Mouse (Mus musculus) hindbrain, embryonic 12.5 days (tissue): ENCODE measurements around the gene Ccdc47. TPM values are rescaled to one million over a fixed set of nuclear protein-coding genes. Genes with fewer than 3 reads are reported as not detected.
A peak's percentile ranks its signal among the peaks of the same experiment; 100 is the strongest.

Source experiments
- ATAC-seq: fragments of 200-750 bp; cut with Nextera tagmentation; 2 replicates; pipeline ENCODE4 v1.8.0; 2017; ENCODE audit warnings: moderate TSS enrichment; ENCODE audit not compliant: low FRiP score
- H3K27ac ChIP-seq: fragments of 300-500 bp; sonication (generic); 2 replicates; pipeline ENCODE4 v1.5.1; 2016; ENCODE audit warnings: mild to moderate bottlenecking
- H3K27me3 ChIP-seq: fragments of 300-500 bp; sonication (generic); 2 replicates; pipeline ENCODE4 v1.6.1; 2016; ENCODE audit warnings: mild to moderate bottlenecking
- H3K36me3 ChIP-seq: fragments of 300-500 bp; sonication (generic); 2 replicates; pipeline ENCODE4 v1.6.1; 2016; ENCODE audit warnings: mild to moderate bottlenecking
- H3K4me1 ChIP-seq: fragments of 300-500 bp; sonication (generic); 2 replicates; pipeline ENCODE4 v1.6.1; 2016
- H3K4me2 ChIP-seq: fragments of 300-500 bp; sonication (generic); replicated peaks from 2 replicates; pipeline ENCODE4 v1.6.1; 2016; ENCODE audit warnings: mild to moderate bottlenecking
- H3K4me3 ChIP-seq: fragments of 300-500 bp; sonication (generic); 2 replicates; pipeline ENCODE4 v1.5.1; 2016; ENCODE audit warnings: mild to moderate bottlenecking
- H3K9ac ChIP-seq: fragments of 300-500 bp; sonication (generic); 2 replicates; pipeline ENCODE4 v1.6.1; 2016; ENCODE audit warnings: mild to moderate bottlenecking, moderate library complexity
- H3K9me3 ChIP-seq: fragments of 300-500 bp; sonication (generic); replicated peaks from 2 replicates; pipeline ENCODE4 v1.6.1; 2016; ENCODE audit warnings: mild to moderate bottlenecking
- WGBS: fragments of 180-500 bp; shearing (Covaris S2); methylation state at CpG from one replicate; pipeline ENCODE4 v1.1.7; 2016; 5-methylcytosine and 5-hydroxymethylcytosine counted together
- polyA plus RNA-seq: library from polyadenylated mRNA; unstranded; fragments of >200 nt; fragmentation: Nextera tagmentation; extraction: Ambion mirVana; gene quantifications from 2 replicates; pipeline ENCODE4 v1.2.1, GENCODE M21; 2016

Ccdc47 gene
- polyA plus RNA-seq, 1 experiment from 2014 or later, result 96.3 TPM

DNA sequence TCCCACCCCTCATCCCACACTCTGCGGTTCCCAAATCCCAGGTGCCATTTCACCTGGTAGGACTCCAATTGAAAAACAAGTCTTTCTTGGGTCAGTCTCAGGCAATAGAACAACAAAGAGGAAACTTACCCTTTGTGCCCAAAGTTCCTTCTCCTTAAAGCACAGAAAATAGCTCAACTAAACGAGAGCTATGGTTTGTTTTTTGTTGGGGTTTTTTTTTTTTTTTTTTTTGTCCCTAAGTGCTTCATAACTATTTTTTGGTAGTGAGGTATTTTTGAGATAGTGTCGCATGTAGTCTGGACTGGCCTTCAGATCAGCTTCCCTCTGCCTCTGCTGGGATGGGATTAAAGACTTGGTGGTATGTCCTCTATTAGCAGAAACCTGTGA, 22.0 kb downstream of the Ccdc47 start:
- peak overlapping the region; percentile 78 for H3K9ac ChIP-seq
- WGBS, result 36% methylated on average over 3 of the region's 3 CpGs
- H3K9me3 ChIP-seq, result no peaks in the 10 kb centered on the region

DNA sequence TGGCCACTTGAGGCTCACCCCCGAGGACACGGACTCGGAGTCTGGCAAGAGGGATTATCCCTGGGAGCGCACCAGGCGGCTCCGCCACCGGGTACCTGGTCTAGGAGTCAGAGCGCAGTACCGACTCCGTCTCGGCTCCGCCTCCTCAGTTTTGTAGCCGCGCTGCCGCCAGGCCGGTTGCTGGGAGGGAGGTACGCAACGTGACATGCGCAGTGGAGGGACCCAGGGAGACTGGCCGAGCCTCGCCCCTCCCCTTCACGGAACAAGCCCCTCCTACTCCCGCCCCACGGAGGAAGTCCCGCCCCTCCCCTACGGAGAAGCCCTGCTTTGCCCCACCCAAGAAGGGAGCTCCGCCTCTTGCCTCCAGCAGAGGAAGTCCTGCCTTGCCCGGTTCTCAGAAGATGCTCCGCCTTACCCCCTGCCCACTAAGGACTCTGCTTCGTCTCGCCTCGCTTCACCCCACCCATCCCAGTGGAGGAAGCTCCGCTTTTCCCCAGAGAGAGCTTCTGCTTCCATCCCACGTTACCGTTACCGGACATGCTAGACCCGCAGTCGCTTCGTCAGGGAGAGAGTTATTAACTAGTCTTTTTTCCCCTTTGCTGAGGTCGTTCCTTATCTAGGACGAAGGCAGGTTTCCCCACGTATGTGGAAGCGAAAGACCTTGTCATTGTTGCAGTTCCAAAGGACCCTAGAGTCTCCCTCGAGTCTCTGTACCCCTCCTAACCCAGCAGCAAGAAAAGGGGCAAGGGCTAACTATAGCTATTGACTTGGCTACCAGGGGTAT, 22.6 kb downstream of the Ccdc47 start:
- Histone ChIP-seq H3K27me3 (no peaks in the 10 kb centered on the region), H3K36me3 (peaks cover 21% of the 10 kb centered on the region), H3K9ac (peak overlapping the region; percentile 78), H3K27ac (peak overlapping the region; percentile 89), H3K9me3 (no peaks in the 10 kb centered on the region), H3K4me1 (peaks cover 8% of the 10 kb centered on the region; the same call in 1 of the 2 replicates), H3K4me3 (peak overlapping the region; percentile 55), H3K4me2 (peak overlapping the region; percentile 58)
- 2% methylated on average over 41 of the region's 44 CpGs for WGBS
- peak; percentile 97 for ATAC-seq

More for the DNA sequence above, 22.0 kb downstream of the Ccdc47 start:
- Histone ChIP-seq H3K27me3 (no peaks in the 10 kb centered on the region), H3K27ac (peak overlapping the region; percentile 89), H3K4me1 (peaks cover 8% of the 10 kb centered on the region; the same call in 1 of the 2 replicates), H3K36me3 (peaks cover 21% of the 10 kb centered on the region), H3K4me2 (peak overlapping the region; percentile 58), H3K4me3 (peak overlapping the region; percentile 55)
- no peak for ATAC-seq

DNA sequence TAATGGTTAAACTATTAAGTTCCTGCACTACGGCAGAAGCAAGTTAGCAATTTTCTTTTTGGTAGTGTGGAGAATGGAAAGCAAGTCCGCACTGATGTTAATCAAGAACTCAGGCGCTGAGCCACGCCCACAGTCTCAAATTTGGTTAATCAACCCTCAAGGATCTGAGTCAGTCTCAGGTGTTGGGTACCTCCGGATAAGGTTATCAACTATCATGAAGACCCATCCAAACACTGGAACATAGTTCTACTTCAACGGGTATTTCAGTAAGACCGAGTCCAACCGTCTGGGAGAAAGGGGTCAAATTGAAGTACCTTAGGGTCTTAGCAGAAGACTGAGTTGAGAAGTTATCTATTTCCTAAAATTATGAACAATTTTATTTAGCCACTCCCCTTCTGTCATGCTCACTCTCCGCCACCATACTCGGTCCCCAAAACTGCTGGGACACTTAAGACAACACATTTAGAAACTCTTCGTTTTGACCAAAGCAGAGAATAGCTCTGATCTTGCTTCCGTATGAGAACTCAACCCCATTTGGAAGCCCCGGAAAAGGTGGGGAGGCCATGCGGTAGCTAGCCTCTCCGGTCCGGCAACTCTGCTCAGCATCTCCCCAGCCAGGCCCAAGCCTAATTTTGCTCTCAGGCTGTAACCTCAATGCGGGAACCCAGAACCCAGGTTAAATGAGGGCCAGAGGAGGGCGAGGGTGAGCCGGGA, 23.3 kb downstream of the Ccdc47 start:
- Histone ChIP-seq H3K36me3 (peaks cover 16% of the 10 kb centered on the region), H3K27ac (peak overlapping the region; percentile 75), H3K4me1 (peaks cover 8% of the 10 kb centered on the region; the same call in 1 of the 2 replicates), H3K4me2 (peak overlapping the region; percentile 58), H3K9me3 (no peaks in the 10 kb centered on the region), H3K9ac (peak overlapping the region; percentile 78), H3K27me3 (no peaks in the 10 kb centered on the region), H3K4me3 (peak overlapping the region; percentile 55)
- WGBS, result 15% methylated on average over 19 of the region's 19 CpGs
- peak; percentile 2; the same call in 1 of the 2 replicates for ATAC-seq

DNA sequence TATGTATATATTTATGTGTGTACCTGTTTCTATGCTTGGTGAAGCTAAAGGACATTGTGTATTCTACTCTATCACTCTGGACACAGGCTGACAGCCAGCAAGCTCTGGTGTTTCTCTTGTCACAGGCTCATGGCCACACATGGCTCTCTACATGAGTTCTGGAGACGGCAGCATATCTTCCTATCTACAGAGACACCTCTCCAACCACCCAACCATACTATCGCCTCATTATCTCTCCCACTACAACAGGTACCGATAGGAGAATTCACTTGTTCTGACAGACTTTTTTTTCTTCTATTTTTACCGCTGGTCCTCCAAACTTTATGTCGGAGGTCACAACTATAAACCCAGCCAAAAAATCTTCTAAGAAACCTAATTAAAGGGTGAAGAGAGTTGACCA, 23.9 kb downstream of the Ccdc47 start:
- Histone ChIP-seq H3K27ac (no peak overlapping the region), H3K4me1 (peaks cover 8% of the 10 kb centered on the region; the same call in 1 of the 2 replicates), H3K9ac (no peak overlapping the region; the same call in 1 of the 2 replicates), H3K4me3 (peak overlapping the region; percentile 55; the same call in 1 of the 2 replicates), H3K27me3 (no peaks in the 10 kb centered on the region), H3K9me3 (no peaks in the 10 kb centered on the region), H3K36me3 (peaks cover 10% of the 10 kb centered on the region), H3K4me2 (peak overlapping the region; percentile 58)
- 93% methylated on average over 5 of the region's 5 CpGs for WGBS
- no peak for ATAC-seq

DNA sequence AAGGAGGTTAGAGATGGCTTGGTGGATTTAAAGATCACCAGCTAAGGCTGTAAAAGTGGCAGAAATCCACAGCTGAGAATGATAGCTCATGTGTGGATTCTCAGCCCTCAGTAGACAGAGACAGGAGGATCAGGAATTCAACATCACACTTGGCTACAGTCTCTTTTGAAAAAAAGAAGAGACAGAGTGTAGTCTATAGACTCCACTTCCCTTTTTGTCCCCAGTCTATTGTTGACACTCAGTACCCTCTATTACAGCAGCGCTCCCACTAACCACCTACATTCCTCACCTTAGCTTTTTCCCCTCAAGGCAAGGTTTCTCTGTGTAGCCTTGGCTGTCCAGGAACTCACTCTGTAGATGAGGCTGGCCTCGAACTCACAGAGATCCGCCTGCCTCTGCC, 24.4 kb downstream of the Ccdc47 start:
- H3K27me3 ChIP-seq, result no peaks in the 10 kb centered on the region
- no peak overlapping the region for H3K4me3 ChIP-seq
- H3K36me3 ChIP-seq, result peaks cover 6% of the 10 kb centered on the region
- no peak overlapping the region for H3K27ac ChIP-seq
- 94% methylated on average over 3 of the region's 3 CpGs for WGBS
- H3K9me3 ChIP-seq, result no peaks in the 10 kb centered on the region
- peaks cover 8% of the 10 kb centered on the region; the same call in 1 of the 2 replicates for H3K4me1 ChIP-seq
- no peak for ATAC-seq
- no peak overlapping the region for H3K4me2 ChIP-seq
- H3K9ac ChIP-seq, result no peak overlapping the region

DNA sequence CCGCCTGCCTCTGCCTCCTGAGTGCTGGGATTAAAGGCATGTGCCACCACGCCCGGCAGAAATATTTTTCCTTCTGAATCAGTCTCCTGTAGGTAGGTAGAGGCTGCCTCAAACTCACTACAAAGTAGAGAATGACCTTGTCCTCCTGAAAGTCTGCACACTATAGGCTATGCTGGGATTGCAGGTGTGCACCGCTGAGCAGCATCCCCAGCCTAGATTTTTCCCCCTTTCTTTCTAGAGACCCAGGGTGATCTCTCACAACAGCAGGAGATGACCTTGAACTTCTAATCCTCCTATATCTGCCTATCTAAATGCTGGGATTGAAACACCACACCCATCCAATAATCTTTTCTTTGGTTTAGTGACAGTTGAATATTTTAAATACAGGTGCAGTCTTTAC, 28.8 kb downstream of the Ccdc47 start:
- H3K4me2 ChIP-seq, result no peak overlapping the region
- no peak overlapping the region for H3K4me3 ChIP-seq
- H3K4me1 ChIP-seq, result peaks cover 2% of the 10 kb centered on the region; the same call in 1 of the 2 replicates
- 91% methylated on average over 4 of the region's 4 CpGs for WGBS
- no peak for ATAC-seq
- H3K27me3 ChIP-seq, result no peaks in the 10 kb centered on the region
- H3K36me3 ChIP-seq, result peaks cover 15% of the 10 kb centered on the region; the same call in 1 of the 2 replicates
- no peak overlapping the region for H3K9ac ChIP-seq
- no peak overlapping the region for H3K27ac ChIP-seq
- H3K9me3 ChIP-seq, result no peaks in the 10 kb centered on the region

DNA sequence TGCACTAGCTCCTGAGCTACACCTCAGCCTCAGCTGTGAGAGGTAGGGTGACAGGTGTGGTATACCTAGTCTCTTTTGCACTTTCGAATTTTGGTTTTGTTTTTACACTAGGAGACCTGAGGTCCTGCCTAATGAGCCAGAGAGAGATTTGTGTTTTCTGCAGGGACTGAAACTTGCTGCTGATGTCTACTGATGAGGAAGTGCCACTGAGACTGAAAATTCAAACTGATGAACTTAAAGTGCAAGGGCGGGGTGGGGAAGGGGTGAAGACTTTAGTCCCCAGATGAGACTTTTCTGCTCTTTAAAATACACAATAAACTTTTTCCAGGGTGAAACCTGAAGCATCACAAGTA, 35.7 kb downstream of the Ccdc47 start:
- H3K27ac ChIP-seq, result no peak overlapping the region
- H3K9me3 ChIP-seq, result no peaks in the 10 kb centered on the region
- no peak for ATAC-seq
- no peak overlapping the region for H3K4me2 ChIP-seq
- H3K4me1 ChIP-seq, result no peaks in the 10 kb centered on the region
- 88% methylated on average over 2 of the region's 2 CpGs for WGBS
- no peak overlapping the region for H3K4me3 ChIP-seq
- H3K36me3 ChIP-seq, result peaks cover 22% of the 10 kb centered on the region; the same call in 1 of the 2 replicates
- no peaks in the 10 kb centered on the region for H3K27me3 ChIP-seq
- H3K9ac ChIP-seq, result no peak overlapping the region

DNA sequence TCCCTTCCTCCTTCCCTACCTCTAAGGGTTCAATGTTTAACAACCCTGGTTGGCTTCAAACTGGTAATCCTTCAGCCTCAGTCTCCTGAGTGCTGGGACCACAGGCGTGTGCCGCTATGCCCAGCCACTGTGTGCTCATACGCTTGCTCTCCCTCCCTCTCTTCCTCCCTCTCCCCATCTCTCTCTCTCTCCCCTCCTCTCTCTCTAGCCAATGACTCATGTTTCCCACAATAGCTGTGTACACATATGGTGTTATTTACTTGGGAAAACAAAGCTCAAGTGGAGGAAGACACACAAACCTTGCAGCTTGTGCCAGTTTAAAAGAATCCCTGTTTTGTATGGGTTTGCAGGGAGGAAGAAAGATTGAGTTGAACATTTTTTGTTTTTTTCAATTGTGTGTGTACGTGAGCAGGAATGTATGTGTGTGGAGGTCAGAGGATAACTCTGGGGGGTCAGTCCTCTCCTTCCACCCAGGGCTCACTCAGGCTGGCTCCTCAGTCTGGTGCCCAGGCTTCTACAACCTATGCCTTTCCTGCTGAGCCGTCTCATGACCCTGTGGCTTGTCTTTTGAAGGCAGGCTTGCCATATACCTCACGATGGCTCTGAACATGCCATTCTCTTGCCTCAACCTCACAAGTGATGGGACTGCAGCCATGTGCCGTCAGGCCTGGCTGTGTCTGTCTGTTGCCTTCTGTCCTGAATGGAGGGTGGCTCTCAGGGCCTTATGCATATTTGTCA, 36.3 kb downstream of the Ccdc47 start:
- Histone ChIP-seq H3K27me3 (no peaks in the 10 kb centered on the region), H3K27ac (no peak overlapping the region), H3K4me1 (no peaks in the 10 kb centered on the region), H3K4me2 (no peak overlapping the region), H3K4me3 (no peak overlapping the region), H3K9ac (no peak overlapping the region), H3K9me3 (no peaks in the 10 kb centered on the region), H3K36me3 (peaks cover 22% of the 10 kb centered on the region; the same call in 1 of the 2 replicates)
- WGBS, result 75% methylated on average over 7 of the region's 7 CpGs
- ATAC-seq, result no peak

DNA sequence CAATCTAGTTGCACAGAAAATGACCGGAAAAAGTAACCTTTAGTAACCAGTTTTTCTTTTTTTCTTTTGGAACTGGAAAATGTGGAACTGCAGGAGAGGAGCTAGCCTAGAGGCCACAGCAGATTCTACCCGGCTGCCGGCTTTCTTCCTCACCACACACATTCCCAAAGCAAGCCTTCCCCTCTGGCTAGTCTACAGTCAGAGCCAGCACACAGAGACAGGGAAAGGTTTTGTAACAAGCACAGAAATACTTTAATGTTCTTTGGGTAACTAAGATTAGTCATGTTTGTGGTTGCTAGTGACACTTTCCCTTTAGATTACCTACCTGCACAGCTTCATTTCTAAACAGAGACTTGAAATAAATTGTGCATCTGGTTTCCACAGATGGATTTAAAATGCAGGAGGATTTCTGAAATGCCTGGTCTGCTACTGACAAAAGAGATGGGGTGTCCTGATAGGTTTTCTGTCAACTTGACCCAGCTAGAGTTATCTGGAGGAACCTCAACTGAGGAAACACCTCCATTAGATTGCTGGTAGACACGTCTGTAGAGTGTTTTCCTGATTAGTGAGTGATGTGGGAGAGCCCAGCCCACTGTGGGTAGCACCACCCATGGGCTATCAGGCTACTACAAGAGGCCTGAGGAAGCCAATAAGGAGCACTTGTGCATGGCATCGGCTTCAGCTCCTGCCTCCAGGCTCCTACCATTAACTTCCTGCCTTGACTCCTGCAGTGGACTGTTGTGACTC, 37.9 kb downstream of the Ccdc47 start:
- no peak overlapping the region for H3K4me3 ChIP-seq
- H3K36me3 ChIP-seq, result peaks cover 12% of the 10 kb centered on the region; the same call in 1 of the 2 replicates
- no peaks in the 10 kb centered on the region for H3K9me3 ChIP-seq
- H3K4me1 ChIP-seq, result no peaks in the 10 kb centered on the region
- 85% methylated on average over 5 of the region's 5 CpGs for WGBS
- no peak overlapping the region for H3K4me2 ChIP-seq
- H3K27ac ChIP-seq, result no peak overlapping the region
- H3K27me3 ChIP-seq, result no peaks in the 10 kb centered on the region
- H3K9ac ChIP-seq, result no peak overlapping the region
- ATAC-seq, result no peak

DNA sequence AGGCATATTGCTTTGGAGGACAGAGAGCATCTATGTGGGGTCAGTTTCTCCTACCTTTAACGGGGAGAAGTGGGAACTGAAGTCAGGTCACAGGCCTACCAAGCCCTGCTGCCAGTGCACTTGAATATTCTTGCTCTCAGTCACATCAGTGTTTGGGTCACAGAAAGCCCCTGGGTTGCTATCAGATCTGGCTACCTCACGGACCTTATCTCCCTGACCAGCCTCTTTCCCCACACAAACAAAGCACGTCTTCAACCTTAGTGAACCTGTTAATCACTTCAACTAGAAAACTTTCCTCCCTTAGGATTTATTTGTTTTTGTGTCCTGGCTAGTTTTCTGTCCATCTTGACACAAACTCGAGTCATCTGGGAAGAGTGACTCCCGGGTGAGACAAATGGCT, 39.8 kb downstream of the Ccdc47 start:
- Histone ChIP-seq H3K36me3 (peaks cover 12% of the 10 kb centered on the region; the same call in 1 of the 2 replicates), H3K4me1 (no peaks in the 10 kb centered on the region), H3K27ac (no peak overlapping the region), H3K27me3 (no peaks in the 10 kb centered on the region), H3K4me3 (no peak overlapping the region), H3K9me3 (no peaks in the 10 kb centered on the region), H3K4me2 (no peak overlapping the region), H3K9ac (no peak overlapping the region)
- ATAC-seq, result no peak
- 88% methylated on average over 5 of the region's 5 CpGs for WGBS

DNA sequence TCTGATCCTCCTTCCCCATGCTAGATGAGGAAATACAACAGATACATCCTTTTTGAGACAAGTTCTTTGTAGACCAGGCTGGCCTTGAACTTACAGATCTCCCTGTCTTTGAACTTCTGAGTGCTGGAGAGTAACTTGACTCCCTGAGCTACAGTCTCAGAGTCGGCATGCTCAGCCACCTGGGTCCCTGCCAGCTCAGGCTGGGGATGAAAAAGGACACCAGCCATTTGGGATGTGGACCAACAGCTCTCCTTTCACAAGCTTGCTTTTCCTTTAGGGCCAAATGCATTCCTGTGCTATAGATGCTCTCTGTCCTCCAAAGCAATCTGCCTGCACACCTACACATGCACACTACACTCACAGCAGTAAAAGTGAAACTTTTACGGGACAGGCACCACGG, 41.1 kb downstream of the Ccdc47 start:
- Histone ChIP-seq H3K4me3 (no peak overlapping the region), H3K4me1 (no peaks in the 10 kb centered on the region), H3K9ac (no peak overlapping the region), H3K9me3 (no peaks in the 10 kb centered on the region), H3K27ac (no peak overlapping the region), H3K27me3 (no peaks in the 10 kb centered on the region), H3K36me3 (peaks cover 18% of the 10 kb centered on the region; the same call in 1 of the 2 replicates), H3K4me2 (no peak overlapping the region)
- no peak for ATAC-seq
- WGBS, result 83% methylated on average over 3 of the region's 3 CpGs
